Mouse (Mus musculus): ENCODE measurements around the gene Podnl1. TPM values are rescaled to one million over a fixed set of nuclear protein-coding genes. Genes with fewer than 3 reads are reported as not detected.

Gene Podnl1
- polyA plus RNA-seq, 1 experiment, result 0.67 TPM

GRCm38 (mm10) chr8:84147324-84147766 lies 21.6 kb downstream of the Podnl1 start:
- peaks cover 12% of the 10 kb centered on the region for H3K4me1 ChIP-seq (ENCODE audit: control insufficient read depth, insufficient read depth, low read length)
- WGBS, result 5% methylated on average over 14 of the region's 14 CpGs
- peak; percentile 63 for DNase-seq
- no peaks in the 10 kb centered on the region for H3K36me3 ChIP-seq (ENCODE audit: control insufficient read depth, insufficient read depth, low read length)
- H3K27me3 ChIP-seq (replicated peaks; ENCODE audit: control insufficient read depth, insufficient read depth, low read length), result no peaks in the 10 kb centered on the region
- peak overlapping the region; percentile 63 for H3K4me3 ChIP-seq (ENCODE audit: insufficient read depth, low read depth, low read length)
- peak overlapping the region; percentile 14 for H3K27ac ChIP-seq (ENCODE audit: insufficient read depth, low read depth, low read length)
- TF ChIP-seq CTCF (conservative IDR thresholded peaks at IDR 0.05; ENCODE audit: insufficient read depth, insufficient read length, low read depth, low read length) (no peak), POLR2A (IDR thresholded peaks at IDR 0.05; ENCODE audit: low read depth, low read length) (no peak)

- 14% methylated on average over 49 of the region's 49 CpGs for WGBS
- H3K36me3 ChIP-seq (ENCODE audit: control insufficient read depth, insufficient read depth, low read length), result no peaks in the 10 kb centered on the region
- peaks cover 12% of the 10 kb centered on the region for H3K4me1 ChIP-seq (ENCODE audit: control insufficient read depth, insufficient read depth, low read length)
- TF ChIP-seq POLR2A (IDR thresholded peaks at IDR 0.05; ENCODE audit: low read depth, low read length) (no peak), CTCF (conservative IDR thresholded peaks at IDR 0.05; ENCODE audit: insufficient read depth, insufficient read length, low read depth, low read length) (no peak)
- H3K4me3 ChIP-seq (ENCODE audit: insufficient read depth, low read depth, low read length), result peak within 1 kb of the TSS; percentile 63
- H3K27ac ChIP-seq (ENCODE audit: insufficient read depth, low read depth, low read length), result peak within 1 kb of the TSS; percentile 14
- DNase-seq, result peak; percentile 98
- H3K27me3 ChIP-seq (replicated peaks; ENCODE audit: control insufficient read depth, insufficient read depth, low read length), result no peaks in the 10 kb centered on the region
Observed at GRCm38 (mm10) chr8:84147769-84148530, 22.2 kb downstream of the Podnl1 start, which contains the start of the genes Cc2d1a and 4930432K21Rik. TSS of gene Cc2d1a (minus strand) at chr8:84147936. TSS of gene 4930432K21Rik (plus strand) at chr8:84148025.

GRCm38 (mm10) chr8:84148531-84148850 lies 22.7 kb downstream of the Podnl1 start:
- Histone ChIP-seq H3K27me3 (replicated peaks; ENCODE audit: control insufficient read depth, insufficient read depth, low read length) (no peaks in the 10 kb centered on the region), H3K36me3 (ENCODE audit: control insufficient read depth, insufficient read depth, low read length) (no peaks in the 10 kb centered on the region), H3K27ac (ENCODE audit: insufficient read depth, low read depth, low read length) (peak overlapping the region; percentile 2; the same call in 1 of the 2 replicates), H3K4me3 (ENCODE audit: insufficient read depth, low read depth, low read length) (no peak overlapping the region), H3K4me1 (ENCODE audit: control insufficient read depth, insufficient read depth, low read length) (peaks cover 12% of the 10 kb centered on the region)
- 73% methylated on average over 5 of the region's 5 CpGs for WGBS
- no peak for TF ChIP-seq CTCF (conservative IDR thresholded peaks at IDR 0.05; ENCODE audit: insufficient read depth, insufficient read length, low read depth, low read length)
- TF ChIP-seq POLR2A (IDR thresholded peaks at IDR 0.05; ENCODE audit: low read depth, low read length), result no peak
- no peak for DNase-seq

- peak; percentile 36 for DNase-seq
- WGBS, result 23% methylated on average over 3 of the region's 3 CpGs
- no peaks in the 10 kb centered on the region for H3K36me3 ChIP-seq (ENCODE audit: control insufficient read depth, insufficient read depth, low read length)
- H3K27ac ChIP-seq (ENCODE audit: insufficient read depth, low read depth, low read length), result peak overlapping the region; percentile 32; the same call in 1 of the 2 replicates
- no peaks in the 10 kb centered on the region for H3K27me3 ChIP-seq (replicated peaks; ENCODE audit: control insufficient read depth, insufficient read depth, low read length)
- TF ChIP-seq CTCF (conservative IDR thresholded peaks at IDR 0.05; ENCODE audit: insufficient read depth, insufficient read length, low read depth, low read length) (no peak), POLR2A (IDR thresholded peaks at IDR 0.05; ENCODE audit: low read depth, low read length) (no peak)
- peaks cover 12% of the 10 kb centered on the region for H3K4me1 ChIP-seq (ENCODE audit: control insufficient read depth, insufficient read depth, low read length)
- H3K4me3 ChIP-seq (ENCODE audit: insufficient read depth, low read depth, low read length), result no peak overlapping the region
Observed at GRCm38 (mm10) chr8:84149181-84149580, 23.4 kb downstream of the Podnl1 start.

GRCm38 (mm10) chr8:84157620-84158019 lies 31.8 kb downstream of the Podnl1 start:
- H3K4me1 ChIP-seq (ENCODE audit: control insufficient read depth, insufficient read depth, low read length), result no peaks in the 10 kb centered on the region
- DNase-seq, result no peak
- 100% methylated on average over 4 of the region's 4 CpGs for WGBS

GRCm38 (mm10) chr8:84167696-84168095 lies 41.9 kb downstream of the Podnl1 start:
- Histone ChIP-seq H3K4me3 (ENCODE audit: insufficient read depth, low read depth, low read length) (no peak overlapping the region), H3K27ac (ENCODE audit: insufficient read depth, low read depth, low read length) (no peak overlapping the region), H3K4me1 (ENCODE audit: control insufficient read depth, insufficient read depth, low read length) (no peaks in the 10 kb centered on the region), H3K27me3 (replicated peaks; ENCODE audit: control insufficient read depth, insufficient read depth, low read length) (no peaks in the 10 kb centered on the region), H3K36me3 (ENCODE audit: control insufficient read depth, insufficient read depth, low read length) (no peaks in the 10 kb centered on the region)
- TF ChIP-seq CTCF (conservative IDR thresholded peaks at IDR 0.05; ENCODE audit: insufficient read depth, insufficient read length, low read depth, low read length), result no peak
- TF ChIP-seq POLR2A (IDR thresholded peaks at IDR 0.05; ENCODE audit: low read depth, low read length), result no peak
- DNase-seq, result no peak
- WGBS, result 97% methylated on average over 2 of the region's 2 CpGs

More at GRCm38 (mm10) chr8:84157620-84158019, 31.8 kb downstream of the Podnl1 start:
- Histone ChIP-seq H3K27me3 (replicated peaks; ENCODE audit: control insufficient read depth, insufficient read depth, low read length) (no peaks in the 10 kb centered on the region), H3K36me3 (ENCODE audit: control insufficient read depth, insufficient read depth, low read length) (no peaks in the 10 kb centered on the region), H3K4me3 (ENCODE audit: insufficient read depth, low read depth, low read length) (no peak overlapping the region), H3K27ac (ENCODE audit: insufficient read depth, low read depth, low read length) (no peak overlapping the region)
- TF ChIP-seq POLR2A (IDR thresholded peaks at IDR 0.05; ENCODE audit: low read depth, low read length) (no peak), CTCF (conservative IDR thresholded peaks at IDR 0.05; ENCODE audit: insufficient read depth, insufficient read length, low read depth, low read length) (no peak)

- WGBS, result 80% methylated on average over 5 of the region's 5 CpGs
- TF ChIP-seq CTCF (conservative IDR thresholded peaks at IDR 0.05; ENCODE audit: insufficient read depth, insufficient read length, low read depth, low read length) (no peak), POLR2A (IDR thresholded peaks at IDR 0.05; ENCODE audit: low read depth, low read length) (no peak)
- Histone ChIP-seq H3K27ac (ENCODE audit: insufficient read depth, low read depth, low read length) (no peak overlapping the region), H3K4me3 (ENCODE audit: insufficient read depth, low read depth, low read length) (no peak overlapping the region), H3K36me3 (ENCODE audit: control insufficient read depth, insufficient read depth, low read length) (no peaks in the 10 kb centered on the region), H3K4me1 (ENCODE audit: control insufficient read depth, insufficient read depth, low read length) (no peaks in the 10 kb centered on the region), H3K27me3 (replicated peaks; ENCODE audit: control insufficient read depth, insufficient read depth, low read length) (no peaks in the 10 kb centered on the region)
- no peak for DNase-seq
Observed at GRCm38 (mm10) chr8:84170096-84170495, 44.3 kb downstream of the Podnl1 start.
